Mouse (Mus musculus) embryonic facial prominence, embryonic 15.5 days (tissue): ENCODE results near the gene Anks1b. TPM values are rescaled to one million over a fixed set of nuclear protein-coding genes. Genes with fewer than 3 reads are reported as not detected.

ENCODE experiments used
- ATAC-seq: fragments of 200-750 bp; cut with Nextera tagmentation; 2 replicates; pipeline ENCODE4 v1.8.0; 2017; ENCODE audit warnings: low read depth, moderate TSS enrichment; ENCODE audit not compliant: insufficient number of reproducible peaks, low FRiP score, low TSS enrichment
- H3K27ac ChIP-seq: fragments of 300-500 bp; sonication (generic); replicated peaks from 2 replicates; pipeline ENCODE4 v1.5.1; 2015; ENCODE audit warnings: mild to moderate bottlenecking, inconsistent platforms
- H3K27me3 ChIP-seq: fragments of 300-500 bp; sonication (generic); 2 replicates; pipeline ENCODE4 v1.6.1; 2015; ENCODE audit warnings: inconsistent platforms
- H3K36me3 ChIP-seq: fragments of 300-500 bp; sonication (generic); 2 replicates; pipeline ENCODE4 v1.6.1; 2015; ENCODE audit warnings: mild to moderate bottlenecking, inconsistent platforms
- H3K4me1 ChIP-seq: fragments of 300-500 bp; sonication (generic); 2 replicates; pipeline ENCODE4 v1.6.1; 2015; ENCODE audit warnings: inconsistent platforms
- H3K4me2 ChIP-seq: fragments of 300-500 bp; sonication (generic); replicated peaks from 2 replicates; pipeline ENCODE4 v1.6.1; 2015; ENCODE audit warnings: mild to moderate bottlenecking, inconsistent platforms
- H3K4me3 ChIP-seq: fragments of 300-500 bp; sonication (generic); replicated peaks from 2 replicates; pipeline ENCODE4 v1.5.1; 2015; ENCODE audit warnings: mild to moderate bottlenecking, inconsistent platforms
- H3K9ac ChIP-seq: fragments of 300-500 bp; sonication (generic); 2 replicates; pipeline ENCODE4 v1.6.1; 2015; ENCODE audit warnings: inconsistent platforms
- H3K9me3 ChIP-seq: fragments of 300-500 bp; sonication (generic); replicated peaks from 2 replicates; pipeline ENCODE4 v1.6.1; 2016; ENCODE audit warnings: inconsistent platforms
- WGBS: fragments of 180-500 bp; shearing (Covaris S2); methylation state at CpG from one replicate; pipeline ENCODE4 v1.1.7; 2015; 5-methylcytosine and 5-hydroxymethylcytosine counted together
- polyA plus RNA-seq: library from polyadenylated mRNA; unstranded; fragments of >200 nt; fragmentation: Nextera tagmentation; extraction: Ambion mirVana; gene quantifications from 2 replicates; pipeline ENCODE4 v1.2.1, GENCODE M21; 2015

Gene Anks1b
- polyA plus RNA-seq, 1 experiment from 2014 or later = 2.0 TPM

- no peak for ATAC-seq
- Histone ChIP-seq H3K27ac (no peak overlapping the region), H3K4me2 (no peak overlapping the region), H3K9me3 (no peaks in the 10 kb centered on the region), H3K36me3 (no peaks in the 10 kb centered on the region), H3K27me3 (no peaks in the 10 kb centered on the region), H3K4me1 (no peaks in the 10 kb centered on the region), H3K4me3 (no peak overlapping the region), H3K9ac (no peak overlapping the region)
- WGBS = 70% methylated on average over 7 of the region's 7 CpGs
Observed at GRCm38 (mm10) chr10:90493436-90493835, 620.1 kb downstream of the Anks1b start.

DNA sequence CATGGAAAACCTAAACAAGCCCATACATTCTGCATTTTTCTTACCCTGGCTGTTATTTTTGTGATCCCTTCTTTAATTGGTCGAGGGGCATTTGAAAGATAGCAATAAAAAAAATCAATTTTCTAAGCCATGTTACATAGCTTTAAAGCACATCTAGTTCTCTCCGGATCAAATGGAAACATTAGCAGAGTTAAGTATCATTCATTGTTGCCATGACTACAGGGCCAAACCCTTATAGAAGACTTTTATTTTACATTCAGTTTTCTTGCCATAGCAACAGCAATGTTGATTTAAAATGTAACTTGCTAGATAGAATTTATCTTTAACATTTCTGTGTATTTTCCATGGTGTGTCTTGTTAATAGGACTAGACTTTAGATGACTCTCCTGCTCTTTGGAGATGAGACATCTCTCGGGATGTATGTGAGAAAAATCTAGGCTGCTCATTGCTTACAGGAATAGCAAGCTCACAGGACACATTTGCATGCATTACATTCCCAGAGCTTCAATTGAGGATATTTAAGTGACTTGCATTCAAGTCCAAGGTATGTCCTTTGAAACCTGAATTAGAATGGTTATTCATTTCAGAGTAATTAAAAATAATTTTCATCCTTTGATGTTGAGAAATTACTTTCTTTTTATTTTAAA lies 620.8 kb downstream of the Anks1b start:
- H3K9ac ChIP-seq = no peak overlapping the region
- no peak for ATAC-seq
- no peaks in the 10 kb centered on the region for H3K27me3 ChIP-seq
- no peaks in the 10 kb centered on the region for H3K9me3 ChIP-seq
- H3K36me3 ChIP-seq = no peaks in the 10 kb centered on the region
- H3K4me3 ChIP-seq = no peak overlapping the region
- no peak overlapping the region for H3K4me2 ChIP-seq
- WGBS = 73% methylated on average over 3 of the region's 3 CpGs
- no peaks in the 10 kb centered on the region for H3K4me1 ChIP-seq
- H3K27ac ChIP-seq = no peak overlapping the region

GRCm38 (mm10) chr10:90494981-90495516 lies 621.7 kb downstream of the Anks1b start:
- no peak for ATAC-seq
- 43% methylated on average over 4 of the region's 4 CpGs for WGBS
- no peak overlapping the region for H3K4me3 ChIP-seq
- H3K36me3 ChIP-seq = no peaks in the 10 kb centered on the region
- no peak overlapping the region for H3K27ac ChIP-seq
- H3K4me2 ChIP-seq = no peak overlapping the region
- no peaks in the 10 kb centered on the region for H3K9me3 ChIP-seq
- H3K4me1 ChIP-seq = no peaks in the 10 kb centered on the region
- no peaks in the 10 kb centered on the region for H3K27me3 ChIP-seq
- H3K9ac ChIP-seq = no peak overlapping the region

- Histone ChIP-seq H3K9me3 (no peaks in the 10 kb centered on the region), H3K4me3 (no peak overlapping the region), H3K4me2 (no peak overlapping the region), H3K27ac (no peak overlapping the region), H3K27me3 (no peaks in the 10 kb centered on the region), H3K4me1 (no peaks in the 10 kb centered on the region), H3K36me3 (no peaks in the 10 kb centered on the region), H3K9ac (no peak overlapping the region)
- WGBS = 48% methylated on average over 1 of the region's 1 CpGs
- ATAC-seq = no peak
Observed at GRCm38 (mm10) chr10:90507561-90507960, 634.3 kb downstream of the Anks1b start.

- Histone ChIP-seq H3K9me3 (no peaks in the 10 kb centered on the region), H3K4me2 (no peak overlapping the region), H3K4me1 (no peaks in the 10 kb centered on the region), H3K27ac (no peak overlapping the region), H3K9ac (no peak overlapping the region), H3K4me3 (no peak overlapping the region), H3K27me3 (no peaks in the 10 kb centered on the region), H3K36me3 (no peaks in the 10 kb centered on the region)
- ATAC-seq = no peak
- WGBS = 87% methylated on average over 9 of the region's 9 CpGs
Observed at GRCm38 (mm10) chr10:90512801-90513200, 639.5 kb downstream of the Anks1b start.

DNA sequence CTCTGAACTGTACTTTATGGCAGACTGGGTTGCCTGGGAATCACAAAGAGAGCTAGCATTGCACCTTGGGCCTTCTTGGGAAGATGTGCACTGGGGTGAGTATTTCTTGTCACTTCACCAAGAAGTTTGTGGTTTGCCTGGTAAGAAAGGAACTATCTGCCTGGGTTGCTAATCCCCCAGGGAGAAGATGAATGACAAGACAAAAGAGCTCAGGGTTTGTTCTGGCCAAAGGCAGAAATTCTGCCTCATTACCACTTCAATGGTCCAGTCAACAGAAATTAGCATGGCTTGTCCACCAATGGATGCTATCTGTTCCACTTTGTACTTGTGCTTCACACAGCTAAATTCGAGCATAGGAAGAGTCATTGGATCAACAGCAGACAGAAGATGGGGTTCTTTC lies 658.5 kb downstream of the Anks1b start:
- H3K9ac ChIP-seq = no peak overlapping the region
- WGBS = 56% methylated on average over 1 of the region's 1 CpGs
- no peak for ATAC-seq

DNA sequence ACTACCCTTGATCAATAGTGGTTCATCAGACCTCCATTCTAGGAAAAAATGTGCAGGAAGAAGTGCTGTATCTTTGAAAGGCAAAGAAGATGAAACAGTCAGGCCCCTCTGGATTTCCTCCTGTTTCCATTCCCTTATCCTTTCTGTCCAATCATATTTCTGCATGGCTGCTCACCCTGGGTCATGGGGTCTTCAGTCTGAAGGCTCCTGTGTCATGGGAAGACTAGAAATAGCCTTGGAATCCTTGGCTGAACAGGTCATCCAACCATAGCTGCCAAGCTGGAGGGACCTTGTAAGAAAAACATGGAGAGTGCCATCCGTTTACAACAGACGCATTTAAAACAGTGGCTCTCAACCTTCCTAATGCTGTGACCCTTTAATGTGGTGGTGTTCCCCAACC lies 662.1 kb downstream of the Anks1b start:
- no peaks in the 10 kb centered on the region for H3K4me1 ChIP-seq
- no peaks in the 10 kb centered on the region for H3K27me3 ChIP-seq
- no peak overlapping the region for H3K4me2 ChIP-seq
- H3K9ac ChIP-seq = no peak overlapping the region
- H3K27ac ChIP-seq = no peak overlapping the region
- ATAC-seq = no peak
- no peaks in the 10 kb centered on the region for H3K36me3 ChIP-seq
- 91% methylated on average over 2 of the region's 2 CpGs for WGBS
- no peaks in the 10 kb centered on the region for H3K9me3 ChIP-seq
- no peak overlapping the region for H3K4me3 ChIP-seq

More for the DNA sequence above, 658.5 kb downstream of the Anks1b start:
- H3K27ac ChIP-seq = no peak overlapping the region
- H3K9me3 ChIP-seq = no peaks in the 10 kb centered on the region
- H3K4me1 ChIP-seq = no peaks in the 10 kb centered on the region
- no peak overlapping the region for H3K4me2 ChIP-seq
- no peaks in the 10 kb centered on the region for H3K36me3 ChIP-seq
- H3K27me3 ChIP-seq = no peaks in the 10 kb centered on the region
- H3K4me3 ChIP-seq = no peak overlapping the region

DNA sequence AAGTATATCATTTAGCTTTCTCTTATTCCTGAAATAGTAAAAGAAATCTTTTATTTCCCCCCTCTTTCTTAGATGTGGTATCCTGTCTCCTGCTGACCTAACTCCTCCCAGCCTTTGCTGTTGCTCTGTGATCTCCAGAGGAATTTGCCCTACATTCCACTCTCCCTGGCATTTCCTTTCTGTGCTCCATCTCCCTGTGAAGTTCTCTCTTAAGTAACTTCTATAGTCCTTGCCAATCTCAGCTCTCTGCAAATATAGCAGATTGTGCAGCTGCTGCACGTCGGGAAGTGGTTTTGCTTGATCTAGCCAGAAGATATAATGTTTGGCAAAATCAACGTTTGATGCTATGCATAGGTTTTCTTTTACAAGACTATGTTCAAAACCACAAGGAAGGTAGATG lies 673.3 kb downstream of the Anks1b start:
- ATAC-seq = no peak
- H3K9ac ChIP-seq = no peak overlapping the region
- H3K36me3 ChIP-seq = no peaks in the 10 kb centered on the region
- no peaks in the 10 kb centered on the region for H3K9me3 ChIP-seq
- H3K4me1 ChIP-seq = no peaks in the 10 kb centered on the region
- no peak overlapping the region for H3K27ac ChIP-seq
- no peaks in the 10 kb centered on the region for H3K27me3 ChIP-seq
- 43% methylated on average over 3 of the region's 3 CpGs for WGBS
- H3K4me3 ChIP-seq = no peak overlapping the region
- no peak overlapping the region for H3K4me2 ChIP-seq

- ATAC-seq = no peak
- no peak overlapping the region for H3K27ac ChIP-seq
Observed at GRCm38 (mm10) chr10:90562906-90563305, 689.6 kb downstream of the Anks1b start.

DNA sequence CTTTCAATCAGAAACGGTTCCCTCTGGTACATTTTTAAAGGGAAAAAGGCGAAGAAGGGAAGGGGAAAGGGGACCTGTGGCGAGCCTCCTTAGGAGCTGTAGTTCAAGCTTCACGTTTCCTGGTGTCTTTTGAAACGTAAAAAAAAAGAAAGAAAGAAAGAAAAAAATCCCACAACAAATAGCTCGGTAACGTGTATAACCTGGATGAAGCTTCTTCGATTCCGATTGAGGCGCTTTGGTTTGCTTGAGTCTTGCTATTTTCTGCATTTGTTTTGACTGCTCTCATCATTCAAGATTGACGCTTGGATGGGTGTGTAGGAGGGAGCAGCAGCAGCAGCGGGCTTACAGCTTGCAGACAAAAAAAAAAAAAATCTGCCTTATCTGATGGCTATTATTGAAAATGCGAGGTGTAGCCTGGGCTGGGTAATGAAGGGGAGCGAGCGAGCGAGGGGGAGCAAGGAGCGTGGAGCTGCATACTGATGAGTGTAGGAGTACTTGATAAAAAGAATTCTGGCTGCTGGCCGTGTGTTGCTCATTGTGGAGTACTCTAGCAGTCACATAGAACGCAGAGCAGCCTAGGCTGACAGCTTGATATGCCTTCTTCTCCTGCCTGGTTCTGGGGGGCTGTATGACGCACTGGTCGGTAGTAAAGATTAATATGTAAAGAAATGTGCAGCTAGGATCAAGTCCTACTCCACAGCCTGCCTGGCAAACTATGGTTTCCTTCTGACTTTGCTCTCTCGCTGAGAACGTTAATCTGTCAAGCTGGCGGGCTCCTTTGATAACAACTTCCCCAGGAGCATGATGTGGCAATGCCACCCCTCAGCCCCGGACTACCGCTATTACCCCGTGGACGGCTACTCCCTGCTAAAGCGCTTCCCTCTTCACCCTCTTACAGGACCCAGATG lies 703.1 kb downstream of the Anks1b start:
- no peaks in the 10 kb centered on the region for H3K9me3 ChIP-seq
- H3K27me3 ChIP-seq = peaks cover 4% of the 10 kb centered on the region; the same call in 1 of the 2 replicates
- H3K36me3 ChIP-seq = no peaks in the 10 kb centered on the region
- ATAC-seq = no peak
- 33% methylated on average over 29 of the region's 29 CpGs for WGBS
- H3K4me2 ChIP-seq = peak overlapping the region; percentile 38
- H3K9ac ChIP-seq = no peak overlapping the region
- peak overlapping the region; percentile 24 for H3K4me3 ChIP-seq
- no peak overlapping the region for H3K27ac ChIP-seq
- H3K4me1 ChIP-seq = peaks cover 7% of the 10 kb centered on the region; the same call in 1 of the 2 replicates

More at GRCm38 (mm10) chr10:90562906-90563305, 689.6 kb downstream of the Anks1b start:
- Histone ChIP-seq H3K9ac (no peak overlapping the region), H3K27me3 (no peaks in the 10 kb centered on the region), H3K9me3 (no peaks in the 10 kb centered on the region), H3K4me3 (no peak overlapping the region), H3K36me3 (no peaks in the 10 kb centered on the region), H3K4me2 (no peak overlapping the region), H3K4me1 (no peaks in the 10 kb centered on the region)
- WGBS = 53% methylated on average over 7 of the region's 7 CpGs

GRCm38 (mm10) chr10:90577099-90577461 lies 703.8 kb downstream of the Anks1b start:
- Histone ChIP-seq H3K27ac (no peak overlapping the region), H3K27me3 (peaks cover 4% of the 10 kb centered on the region; the same call in 1 of the 2 replicates), H3K4me2 (peak overlapping the region; percentile 38; the same call in 1 of the 2 replicates), H3K9ac (no peak overlapping the region), H3K4me3 (no peak overlapping the region), H3K9me3 (no peaks in the 10 kb centered on the region), H3K36me3 (no peaks in the 10 kb centered on the region), H3K4me1 (peaks cover 7% of the 10 kb centered on the region; the same call in 1 of the 2 replicates)
- no peak for ATAC-seq
- 63% methylated on average over 6 of the region's 6 CpGs for WGBS
